Mouse (Mus musculus): ENCODE data around the gene Mbnl1. TPM values are rescaled to one million over a fixed set of nuclear protein-coding genes. Genes with fewer than 3 reads are reported as not detected.

Mbnl1 gene
- total and polyA plus RNA-seq, 3 experiments = 174 to 332 (median 249) TPM

DNA sequence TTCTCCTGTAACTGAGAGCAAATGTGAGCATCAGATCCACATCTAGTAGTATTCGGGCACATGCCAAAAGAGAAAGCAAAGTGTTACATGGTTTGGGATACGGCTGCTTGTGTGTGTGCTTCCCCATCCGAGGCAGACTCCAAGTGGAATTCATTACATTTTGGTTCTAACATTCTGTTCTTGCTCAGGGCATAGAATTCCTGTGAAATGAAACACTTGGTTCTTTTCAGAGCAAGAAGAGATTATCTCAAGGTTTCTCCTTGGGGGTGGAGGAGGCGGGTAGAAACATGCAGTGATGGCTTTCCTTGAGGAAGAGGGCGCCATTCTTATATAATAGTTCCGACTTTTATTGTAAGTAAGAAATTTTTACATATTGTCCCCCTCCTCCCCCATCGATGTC is 30.6 kb downstream of the Mbnl1 start:
- Histone ChIP-seq H3K27me3 (replicated peaks) (no peaks in the 10 kb centered on the region), H3K4me3 (replicated peaks in 1 of 3; ENCODE audit: low read depth in 2 of 3, low read length in 2 of 3, poor library complexity in 1 of 3) (peak overlapping the region; percentile 56 to 89 (median 68)), H3K9ac (ENCODE audit: insufficient read depth, low read depth) (peak overlapping the region; percentile 87), H3K4me1 (ENCODE audit: control insufficient read depth in 1 of 2, insufficient read depth in 2 of 2) (peaks cover 6 to 54% of the 10 kb centered on the region in 2 experiments), H3K27ac (ENCODE audit: insufficient read depth, low read depth) (peak overlapping the region; percentile 83), H3K9me3 (replicated peaks; ENCODE audit: low read length) (no peaks in the 10 kb centered on the region), H3K79me2 (replicated peaks; ENCODE audit: control insufficient read depth, extremely low read depth, insufficient read depth, poor library complexity, severe bottlenecking) (peaks cover 89% of the 10 kb centered on the region), H3K36me3 (replicated peaks in 1 of 2; ENCODE audit: control insufficient read depth in 1 of 2, insufficient read depth in 1 of 2, low read length in 1 of 2) (peaks cover 4 to 11% of the 10 kb centered on the region in 2 experiments), H3K4me2 (ENCODE audit: insufficient read depth, low read depth, poor library complexity, severe bottlenecking) (peak overlapping the region; percentile 85)
- TF ChIP-seq MAFK (IDR thresholded peaks at IDR 0.05; ENCODE audit: insufficient replicate concordance, low read length) (no peak), TBP (conservative IDR thresholded peaks at IDR 0.05; ENCODE audit: low read depth, low read length) (no peak), CTCF (conservative IDR thresholded peaks at IDR 0.05 in 1 of 2, IDR thresholded peaks at IDR 0.05 in 1 of 2; ENCODE audit: low read depth in 2 of 2, low read length in 2 of 2) (peak in 1 of 2 experiments; percentile 32; a peak in 1 of 4 replicates), NRF1 (IDR thresholded peaks at IDR 0.05; ENCODE audit: low read depth, low read length) (no peak), ZC3H11A (IDR thresholded peaks at IDR 0.05; ENCODE audit: low read depth, low read length) (no peak), NELFE (IDR thresholded peaks at IDR 0.05; ENCODE audit: low read depth, low read length) (no peak; the same call in 1 of the 2 replicates), KAT2A (IDR thresholded peaks at IDR 0.05; ENCODE audit: insufficient replicate concordance, low read length) (0 out of 2 replicates have a peak, but pooled peaks have one; percentile 24), HCFC1 (IDR thresholded peaks at IDR 0.05; ENCODE audit: low read depth, low read length) (peak; percentile 33), MAX (IDR thresholded peaks at IDR 0.05; ENCODE audit: low read length) (peak; percentile 27; the same call in 1 of the 2 replicates), JUN (IDR thresholded peaks at IDR 0.05; ENCODE audit: insufficient read depth, low read depth, low read length) (no peak), MAZ (IDR thresholded peaks at IDR 0.05; ENCODE audit: low read depth, low read length) (0 out of 2 replicates have a peak, but pooled peaks have one; percentile 30), POLR2A (IDR thresholded peaks at IDR 0.05; ENCODE audit: low read depth, low read length) (no peak), ZMIZ1 (IDR thresholded peaks at IDR 0.05; ENCODE audit: low read depth, low read length) (0 out of 2 replicates have a peak, but pooled peaks have one; percentile 51), BHLHE40 (IDR thresholded peaks at IDR 0.05; ENCODE audit: low read depth, low read length) (peak; percentile 37; the same call in 1 of the 2 replicates), MYC (IDR thresholded peaks at IDR 0.05; ENCODE audit: low read depth, low read length) (peak; percentile 29; the same call in 1 of the 2 replicates), MXI1 (IDR thresholded peaks at IDR 0.05; ENCODE audit: low read depth, low read length) (no peak), ETS1 (conservative IDR thresholded peaks at IDR 0.05; ENCODE audit: low read depth, low read length) (no peak; the same call in 1 of the 2 replicates), SIN3A (IDR thresholded peaks at IDR 0.05; ENCODE audit: low read length) (peak; percentile 71), IRF4 (IDR thresholded peaks at IDR 0.05; ENCODE audit: low read depth, low read length) (0 out of 2 replicates have a peak, but pooled peaks have one; percentile 14), ZNF384 (IDR thresholded peaks at IDR 0.05; ENCODE audit: low read depth, low read length) (no peak), RAD21 (IDR thresholded peaks at IDR 0.05; ENCODE audit: low read depth, low read length) (no peak; the same call in 1 of the 2 replicates), UBTF (IDR thresholded peaks at IDR 0.05; ENCODE audit: low read depth, low read length) (no peak), TCF12 (IDR thresholded peaks at IDR 0.05; ENCODE audit: low read depth, low read length) (peak; percentile 31; the same call in 1 of the 2 replicates), E2F4 (IDR thresholded peaks at IDR 0.05; ENCODE audit: insufficient replicate concordance, low read depth, low read length) (0 out of 2 replicates have a peak, but pooled peaks have one; percentile 17), GABPA (IDR thresholded peaks at IDR 0.05; ENCODE audit: insufficient replicate concordance, low read depth, low read length) (no peak), USF1 (IDR thresholded peaks at IDR 0.05; ENCODE audit: low read depth, low read length) (no peak), ELF1 (IDR thresholded peaks at IDR 0.05; ENCODE audit: low read depth, low read length) (no peak), POLR2AphosphoS2 (IDR thresholded peaks at IDR 0.05; ENCODE audit: low read depth, low read length) (0 out of 2 replicates have a peak, but pooled peaks have one; percentile 42), JUND (conservative IDR thresholded peaks at IDR 0.05; ENCODE audit: low read depth, low read length) (no peak), USF2 (conservative IDR thresholded peaks at IDR 0.05; ENCODE audit: low read depth, low read length) (no peak), ZKSCAN1 (IDR thresholded peaks at IDR 0.05; ENCODE audit: borderline replicate concordance, low read depth, low read length) (no peak), PAX5 (IDR thresholded peaks at IDR 0.05; ENCODE audit: low read length) (no peak), CHD2 (IDR thresholded peaks at IDR 0.05; ENCODE audit: low read length) (peak; percentile 60; the same call in 1 of the 2 replicates), CHD1 (IDR thresholded peaks at IDR 0.05; ENCODE audit: low read depth, low read length) (peak; percentile 83; the same call in 1 of the 2 replicates), MEF2A (IDR thresholded peaks at IDR 0.05; ENCODE audit: borderline replicate concordance, low read depth, low read length) (no peak), SMC3 (IDR thresholded peaks at IDR 0.05; ENCODE audit: low read depth, low read length) (no peak; the same call in 1 of the 2 replicates), EP300 (IDR thresholded peaks at IDR 0.05; ENCODE audit: low read length) (no peak), RCOR1 (conservative IDR thresholded peaks at IDR 0.05; ENCODE audit: low read depth, low read length) (no peak)
- in situ Hi-C loops (cut with MboI; ENCODE audit: low pct_ligation_motif_present, low pct_unique_long_range_greater_than_20kb, low sequenced_read_pairs) (no loop called here), dilution Hi-C loops (cut with MboI; ENCODE audit: extremely low pct_ligation_motif_present, extremely low pct_unique_long_range_greater_than_20kb, low sequenced_read_pairs) (no loop called here)
- DNase-seq (ENCODE audit: extremely low read depth) = no peak

Measured in CH12.LX (cell line).